Mouse (Mus musculus): ENCODE data around the gene Olfr470.
"Not testable (repeated sequence)": the region's sequence is repeated elsewhere in the genome, so short reads cannot be mapped to it uniquely, and the experiment has no call there.

Gene Olfr470

GRCm38 (mm10) chr7:107847390-107847789 is at the start of gene Olfr470:
Olfr470 (minus strand) TSS chr7:107847490.
- DNase-seq (ENCODE audit: low read depth) = not testable (repeated sequence)

DNA sequence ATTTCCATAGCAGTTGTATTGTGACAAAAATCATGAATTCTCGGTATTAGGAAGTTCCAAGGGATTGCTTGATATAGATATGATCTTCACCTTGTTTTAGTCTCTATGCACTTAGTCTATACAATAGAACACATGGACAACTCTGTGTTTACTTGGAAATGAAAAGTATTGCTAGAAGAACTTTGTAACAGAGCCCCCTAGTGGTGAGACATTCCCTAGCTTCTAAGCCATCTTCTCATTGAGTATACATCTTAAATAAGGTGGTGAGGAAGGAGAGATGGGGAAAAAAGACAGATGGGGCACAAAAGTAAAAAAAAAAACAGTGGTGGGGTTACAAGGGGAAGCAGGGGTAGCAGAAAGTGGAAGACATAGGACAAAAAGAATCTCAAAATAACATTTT is 5.6 kb downstream of the Olfr470 start:
- no peak for DNase-seq (ENCODE audit: low read depth)

DNA sequence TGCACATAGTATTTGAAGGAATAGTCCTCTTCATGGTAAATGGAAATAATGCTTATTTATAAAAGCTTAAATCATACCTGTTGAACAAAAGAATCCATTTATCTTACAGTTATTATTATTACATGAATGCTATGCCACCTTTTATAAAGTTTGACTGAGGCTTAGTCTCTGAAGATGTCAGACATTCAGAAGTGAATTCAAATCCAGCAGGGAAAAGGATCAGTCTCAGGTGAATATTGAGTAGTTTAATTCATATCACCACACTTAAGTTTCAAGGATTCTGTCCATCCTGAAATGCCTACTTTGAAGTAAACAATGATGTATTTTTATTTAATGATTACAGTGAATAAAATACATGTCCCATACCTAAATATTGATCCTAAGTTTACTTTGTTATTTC is 21.8 kb downstream of the Olfr470 start, which contains the start of gene Olfr469:
TSS of gene Olfr469 (minus strand) at position 101 of the 400 bp plus-strand sequence.
- DNase-seq (ENCODE audit: low read depth) = not testable (repeated sequence)

DNA sequence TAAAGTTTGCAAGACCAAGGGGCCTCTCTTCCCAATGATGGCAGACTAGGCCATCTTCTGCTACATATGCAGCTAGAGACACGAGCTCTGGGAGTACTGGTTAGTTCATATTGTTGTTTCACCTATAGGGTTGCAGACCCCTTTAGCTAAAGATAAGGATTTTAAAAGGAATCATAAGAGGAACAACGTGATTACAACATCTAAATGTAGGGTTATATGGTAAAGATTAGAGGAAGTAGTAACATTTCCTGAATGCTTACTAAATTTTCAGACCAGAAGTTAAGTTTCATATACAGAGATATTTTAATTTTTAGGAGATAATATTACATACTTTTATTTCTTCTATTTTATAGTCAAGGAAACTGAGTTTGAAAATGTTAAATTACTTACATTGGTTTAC is 23.4 kb downstream of the Olfr470 start:
- DNase-seq (ENCODE audit: low read depth) = not testable (repeated sequence)

DNA sequence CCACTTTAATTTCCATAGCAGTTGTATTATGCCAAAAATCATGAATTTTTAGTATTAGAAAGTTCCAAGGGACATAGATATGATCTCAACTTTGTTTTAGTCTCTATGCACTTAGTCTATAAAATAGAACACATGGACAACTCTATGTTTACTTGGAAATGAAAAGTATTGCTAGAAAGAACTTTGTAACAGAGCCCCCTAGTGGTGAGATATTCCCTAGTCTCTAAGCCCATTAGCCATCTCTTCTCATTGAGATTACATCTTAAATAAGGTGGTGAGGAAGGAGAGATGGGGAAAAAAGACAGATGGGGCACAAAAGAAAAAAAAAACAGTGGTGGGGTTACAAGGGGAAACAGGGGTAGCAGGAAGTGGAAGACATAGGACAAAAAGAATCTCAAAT is 27.8 kb downstream of the Olfr470 start:
- no peak for DNase-seq (ENCODE audit: low read depth)

- no peak for DNase-seq (ENCODE audit: low read depth)
These were observed 35.3 kb downstream of the Olfr470 start, which contains the start of gene Olfr467 for GRCm38 (mm10) chr7:107811963-107812362. Olfr467 (plus strand) TSS chr7:107812263.

DNA sequence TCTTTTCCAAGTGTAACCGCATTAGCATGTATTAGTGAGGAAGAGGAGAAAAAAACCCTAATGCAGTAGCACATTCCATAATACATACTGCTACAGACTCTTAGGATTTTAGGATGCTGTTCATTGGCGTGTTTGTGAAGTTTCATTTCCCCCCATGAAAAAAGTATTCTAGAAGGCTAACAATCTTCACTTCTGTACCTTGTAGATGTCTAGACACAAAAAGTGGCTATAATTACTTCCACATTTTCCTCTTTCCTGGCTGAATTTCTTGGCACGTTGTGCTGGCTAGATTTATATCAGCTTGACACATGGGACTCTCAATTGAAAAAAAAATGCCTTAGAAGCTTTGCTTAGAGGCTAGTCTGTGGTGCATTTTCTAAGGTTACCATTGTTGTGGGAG is 45.2 kb downstream of the Olfr470 start:
- DNase-seq (ENCODE audit: low read depth) = no peak

- no peak for DNase-seq (ENCODE audit: low read depth)
These were observed 46.2 kb downstream of the Olfr470 start, which contains the start of gene Ovch2 for GRCm38 (mm10) chr7:107801108-107801507. Ovch2 (minus strand) TSS chr7:107801208.

DNA sequence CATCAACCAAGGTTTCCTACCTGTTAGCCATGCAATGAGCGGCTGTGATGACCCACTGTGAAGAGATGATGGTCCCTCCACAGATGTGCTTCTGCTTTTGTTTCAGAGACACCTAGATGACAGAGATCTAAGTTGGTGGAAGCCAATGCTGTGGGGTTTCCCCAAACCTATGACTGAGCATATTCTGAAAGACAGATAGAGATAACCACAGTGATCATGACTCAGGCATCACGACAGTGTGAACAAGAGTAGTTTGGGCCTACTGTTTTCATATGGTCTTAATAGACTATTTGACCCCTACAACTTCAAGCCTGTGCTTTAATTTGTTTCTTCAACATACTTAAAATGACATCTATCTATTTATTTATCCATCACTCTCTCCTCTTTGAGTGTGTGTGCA is 50.8 kb downstream of the Olfr470 start:
- DNase-seq (ENCODE audit: low read depth) = no peak
